Mouse (Mus musculus): ENCODE measurements around the gene Ablim1. TPM values are rescaled to one million over a fixed set of nuclear protein-coding genes. Genes with fewer than 3 reads are reported as not detected.

Ablim1 gene
- polyA plus RNA-seq, 1 experiment: 9.8 TPM

GRCm38 (mm10) chr19:57099094-57099357, 215.7 kb downstream of the Ablim1 start:
- Histone ChIP-seq H3K79me2 (ENCODE audit: control insufficient read depth, insufficient read depth) (no peaks in the 10 kb centered on the region), H3K4me3 (ENCODE audit: insufficient read depth, poor library complexity, severe bottlenecking) (no peak overlapping the region), H3K79me3 (ENCODE audit: low read depth) (no peaks in the 10 kb centered on the region), H3ac (ENCODE audit: control insufficient read depth, insufficient read length, low read depth) (no peak overlapping the region), H3K36me3 (ENCODE audit: control insufficient read depth, insufficient read depth) (peaks cover 3% of the 10 kb centered on the region), H3K27me3 (ENCODE audit: control insufficient read depth, insufficient read depth, insufficient read length) (no peaks in the 10 kb centered on the region)
- no peak for TF ChIP-seq CEBPB (IDR thresholded peaks at IDR 0.05; ENCODE audit: low read depth)
- no peak for TF ChIP-seq MYOD1 (IDR thresholded peaks at IDR 0.05; ENCODE audit: control insufficient read depth, insufficient read length, low read depth)
- TF ChIP-seq FOSL1 (IDR thresholded peaks at IDR 0.05; ENCODE audit: insufficient read depth, low read length, poor library complexity, severe bottlenecking): no peak
- no peak for TF ChIP-seq MAX (IDR thresholded peaks at IDR 0.05)
- no peak for TF ChIP-seq CTCF (IDR thresholded peaks at IDR 0.05; ENCODE audit: control insufficient read depth, insufficient read depth, insufficient read length)
- no peak for TF ChIP-seq MYOG (IDR thresholded peaks at IDR 0.05; ENCODE audit: control insufficient read depth, extremely low read depth, insufficient read length)

DNA sequence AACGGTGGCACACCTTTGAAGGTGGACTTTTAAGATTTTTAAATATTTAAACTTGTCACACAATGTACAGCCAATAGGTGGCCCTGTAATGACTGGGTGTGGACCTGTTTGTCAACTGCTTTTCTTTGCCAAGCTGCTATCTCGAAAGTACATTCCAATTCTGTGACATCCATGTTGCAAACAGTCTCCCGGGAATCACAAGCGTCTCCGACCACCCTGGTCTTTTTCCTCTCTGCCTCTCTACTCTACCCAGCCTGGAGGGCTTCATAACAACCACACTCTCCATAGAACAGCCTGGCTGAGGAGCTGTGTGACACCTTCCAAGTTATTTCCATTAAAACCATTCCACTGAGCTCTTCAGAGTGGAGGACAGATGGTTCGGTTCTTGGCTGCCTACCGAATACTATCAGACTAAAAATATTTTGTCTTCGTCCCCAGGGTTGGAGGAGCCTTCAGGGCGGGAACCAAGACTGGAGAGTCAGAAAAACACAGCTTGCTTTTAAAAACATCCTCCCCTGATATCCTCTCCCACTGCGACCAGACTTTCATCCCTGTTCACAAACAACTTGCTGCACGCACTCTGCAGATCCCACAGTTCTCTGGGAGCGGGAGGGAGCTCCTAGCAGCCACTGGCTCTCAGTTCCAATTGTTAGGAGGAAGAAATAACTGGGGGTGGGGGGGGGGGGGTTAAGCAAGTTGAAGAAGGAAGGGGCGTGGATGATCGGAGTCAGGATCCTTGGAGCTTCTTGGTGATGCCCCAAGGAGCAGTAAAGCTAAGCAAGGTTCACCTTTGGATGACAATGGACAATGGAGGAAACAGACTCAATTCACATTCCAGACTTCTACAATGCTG, 216.3 kb downstream of the Ablim1 start:
- Histone ChIP-seq H3K27me3 (ENCODE audit: control insufficient read depth, insufficient read depth, insufficient read length) (no peaks in the 10 kb centered on the region), H3ac (ENCODE audit: control insufficient read depth, insufficient read length, low read depth) (no peak overlapping the region), H3K79me3 (ENCODE audit: low read depth) (no peaks in the 10 kb centered on the region), H3K36me3 (ENCODE audit: control insufficient read depth, insufficient read depth) (peaks cover 3% of the 10 kb centered on the region), H3K4me3 (ENCODE audit: insufficient read depth, poor library complexity, severe bottlenecking) (no peak overlapping the region), H3K79me2 (ENCODE audit: control insufficient read depth, insufficient read depth) (no peaks in the 10 kb centered on the region)
- TF ChIP-seq CEBPB (IDR thresholded peaks at IDR 0.05; ENCODE audit: low read depth) (no peak), FOSL1 (IDR thresholded peaks at IDR 0.05; ENCODE audit: insufficient read depth, low read length, poor library complexity, severe bottlenecking) (no peak), MYOG (IDR thresholded peaks at IDR 0.05; ENCODE audit: control insufficient read depth, extremely low read depth, insufficient read length) (no peak), MYOD1 (IDR thresholded peaks at IDR 0.05; ENCODE audit: control insufficient read depth, insufficient read length, low read depth) (no peak), MAX (IDR thresholded peaks at IDR 0.05) (no peak), USF1 (IDR thresholded peaks at IDR 0.05; ENCODE audit: low read depth) (no peak), CTCF (IDR thresholded peaks at IDR 0.05; ENCODE audit: control insufficient read depth, insufficient read depth, insufficient read length) (no peak)

DNA sequence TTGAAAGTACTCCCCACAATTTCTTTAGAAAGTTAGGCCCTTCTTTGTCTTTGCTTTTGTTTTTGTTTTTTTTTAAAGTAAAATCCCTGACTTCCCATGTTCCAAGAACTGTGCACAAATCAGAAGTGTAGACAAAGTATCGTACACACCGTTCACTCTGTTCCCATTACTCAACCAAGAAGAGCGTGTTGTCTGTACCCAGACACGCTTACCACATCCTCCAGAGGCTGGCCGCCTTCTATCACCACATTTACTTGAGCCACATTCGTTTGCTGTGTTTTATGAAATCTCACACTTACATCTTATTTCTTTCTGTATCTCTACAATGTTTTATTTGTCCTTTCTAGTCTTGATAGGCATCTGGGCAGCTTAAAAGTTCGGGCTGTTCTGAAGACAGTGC, 219.4 kb downstream of the Ablim1 start:
- H3K27me3 ChIP-seq (ENCODE audit: control insufficient read depth, insufficient read depth, insufficient read length): no peaks in the 10 kb centered on the region
- H3K4me3 ChIP-seq (ENCODE audit: insufficient read depth, poor library complexity, severe bottlenecking): no peak overlapping the region

DNA sequence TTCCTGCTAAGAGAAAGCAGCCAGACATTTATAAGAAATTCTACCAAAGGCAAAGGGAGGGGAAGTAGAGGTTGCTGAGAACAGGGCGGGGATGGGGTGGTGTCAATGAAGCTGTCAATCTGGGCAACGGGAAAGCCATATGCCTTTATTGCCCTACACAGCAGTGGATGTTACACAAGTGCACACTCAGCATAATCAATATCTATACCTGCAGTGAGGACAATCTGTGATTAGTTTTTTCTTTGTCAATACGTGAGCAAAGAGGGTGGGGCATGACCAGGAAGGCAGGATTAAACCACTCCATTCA, 221.1 kb downstream of the Ablim1 start:
- peaks cover 3% of the 10 kb centered on the region for H3K36me3 ChIP-seq (ENCODE audit: control insufficient read depth, insufficient read depth)
- no peak for TF ChIP-seq USF1 (IDR thresholded peaks at IDR 0.05; ENCODE audit: low read depth)
- TF ChIP-seq CTCF (IDR thresholded peaks at IDR 0.05; ENCODE audit: control insufficient read depth, insufficient read depth, insufficient read length): no peak
- TF ChIP-seq CEBPB (IDR thresholded peaks at IDR 0.05; ENCODE audit: low read depth): no peak
- no peak for TF ChIP-seq FOSL1 (IDR thresholded peaks at IDR 0.05; ENCODE audit: insufficient read depth, low read length, poor library complexity, severe bottlenecking)
- TF ChIP-seq MYOD1 (IDR thresholded peaks at IDR 0.05; ENCODE audit: control insufficient read depth, insufficient read length, low read depth): no peak
- no peak for TF ChIP-seq MAX (IDR thresholded peaks at IDR 0.05)
- H3ac ChIP-seq (ENCODE audit: control insufficient read depth, insufficient read length, low read depth): no peak overlapping the region
- no peaks in the 10 kb centered on the region for H3K79me2 ChIP-seq (ENCODE audit: control insufficient read depth, insufficient read depth)
- no peaks in the 10 kb centered on the region for H3K79me3 ChIP-seq (ENCODE audit: low read depth)
- no peaks in the 10 kb centered on the region for H3K27me3 ChIP-seq (ENCODE audit: control insufficient read depth, insufficient read depth, insufficient read length)
- no peak overlapping the region for H3K4me3 ChIP-seq (ENCODE audit: insufficient read depth, poor library complexity, severe bottlenecking)

More for the DNA sequence above, 219.4 kb downstream of the Ablim1 start:
- Histone ChIP-seq H3K36me3 (ENCODE audit: control insufficient read depth, insufficient read depth) (peaks cover 3% of the 10 kb centered on the region), H3K79me3 (ENCODE audit: low read depth) (no peaks in the 10 kb centered on the region), H3K79me2 (ENCODE audit: control insufficient read depth, insufficient read depth) (no peaks in the 10 kb centered on the region), H3ac (ENCODE audit: control insufficient read depth, insufficient read length, low read depth) (no peak overlapping the region)
- TF ChIP-seq CTCF (IDR thresholded peaks at IDR 0.05; ENCODE audit: control insufficient read depth, insufficient read depth, insufficient read length): no peak
- no peak for TF ChIP-seq FOSL1 (IDR thresholded peaks at IDR 0.05; ENCODE audit: insufficient read depth, low read length, poor library complexity, severe bottlenecking)
- TF ChIP-seq MAX (IDR thresholded peaks at IDR 0.05): no peak
- TF ChIP-seq MYOD1 (IDR thresholded peaks at IDR 0.05; ENCODE audit: control insufficient read depth, insufficient read length, low read depth): no peak
- TF ChIP-seq USF1 (IDR thresholded peaks at IDR 0.05; ENCODE audit: low read depth): no peak
- TF ChIP-seq MYOG (IDR thresholded peaks at IDR 0.05; ENCODE audit: control insufficient read depth, extremely low read depth, insufficient read length): no peak
- no peak for TF ChIP-seq CEBPB (IDR thresholded peaks at IDR 0.05; ENCODE audit: low read depth)

- no peak overlapping the region for H3K4me3 ChIP-seq (ENCODE audit: insufficient read depth, poor library complexity, severe bottlenecking)
- no peak for TF ChIP-seq USF1 (IDR thresholded peaks at IDR 0.05; ENCODE audit: low read depth)
- no peak for TF ChIP-seq MYOD1 (IDR thresholded peaks at IDR 0.05; ENCODE audit: control insufficient read depth, insufficient read length, low read depth)
- TF ChIP-seq MAX (IDR thresholded peaks at IDR 0.05): no peak
- no peak for TF ChIP-seq FOSL1 (IDR thresholded peaks at IDR 0.05; ENCODE audit: insufficient read depth, low read length, poor library complexity, severe bottlenecking)
- no peak for TF ChIP-seq MYOG (IDR thresholded peaks at IDR 0.05; ENCODE audit: control insufficient read depth, extremely low read depth, insufficient read length)
- no peak for TF ChIP-seq CTCF (IDR thresholded peaks at IDR 0.05; ENCODE audit: control insufficient read depth, insufficient read depth, insufficient read length)
- H3K27me3 ChIP-seq (ENCODE audit: control insufficient read depth, insufficient read depth, insufficient read length): no peaks in the 10 kb centered on the region
- no peaks in the 10 kb centered on the region for H3K79me3 ChIP-seq (ENCODE audit: low read depth)
- peaks cover 3% of the 10 kb centered on the region for H3K36me3 ChIP-seq (ENCODE audit: control insufficient read depth, insufficient read depth)
- no peak overlapping the region for H3ac ChIP-seq (ENCODE audit: control insufficient read depth, insufficient read length, low read depth)
- no peaks in the 10 kb centered on the region for H3K79me2 ChIP-seq (ENCODE audit: control insufficient read depth, insufficient read depth)
Measured at GRCm38 (mm10) chr19:57092958-57093697, 221.6 kb downstream of the Ablim1 start.

Measured in C2C12 (cell line).